Mouse (Mus musculus) limb, embryonic 12.5 days (tissue): ENCODE measurements around the gene Tuba1c. TPM values are rescaled to one million over a fixed set of nuclear protein-coding genes. Genes with fewer than 3 reads are reported as not detected.
"Not testable (repeated sequence)": the region's sequence is repeated elsewhere in the genome, so short reads cannot be mapped to it uniquely, and the experiment has no call there.

ENCODE experiments used
- ATAC-seq: fragments of 200-750 bp; cut with Nextera tagmentation; 2 replicates; pipeline ENCODE4 v1.8.0; 2017; ENCODE audit warnings: low read depth, moderate TSS enrichment; ENCODE audit not compliant: insufficient number of reproducible peaks, insufficient read depth, low FRiP score, low TSS enrichment
- H3K27ac ChIP-seq: fragments of 300-500 bp; sonication (generic); 2 replicates; pipeline ENCODE4 v1.5.1; 2016; ENCODE audit warnings: mild to moderate bottlenecking, moderate library complexity
- H3K27me3 ChIP-seq: fragments of 300-500 bp; sonication (generic); 2 replicates; pipeline ENCODE4 v1.6.1; 2016; ENCODE audit warnings: mild to moderate bottlenecking, moderate library complexity
- H3K36me3 ChIP-seq: fragments of 300-500 bp; sonication (generic); 2 replicates; pipeline ENCODE4 v1.6.1; 2016; ENCODE audit warnings: mild to moderate bottlenecking, moderate library complexity
- H3K4me1 ChIP-seq: fragments of 300-500 bp; sonication (generic); replicated peaks from 2 replicates; pipeline ENCODE4 v1.6.1; 2016
- H3K4me2 ChIP-seq: fragments of 300-500 bp; sonication (generic); 2 replicates; pipeline ENCODE4 v1.6.1; 2016; ENCODE audit warnings: mild to moderate bottlenecking, moderate library complexity
- H3K4me3 ChIP-seq: fragments of 300-500 bp; sonication (generic); replicated peaks from 2 replicates; pipeline ENCODE4 v1.5.1; 2016; ENCODE audit warnings: mild to moderate bottlenecking
- H3K9ac ChIP-seq: fragments of 300-500 bp; sonication (generic); replicated peaks from 2 replicates; pipeline ENCODE4 v1.6.1; 2016; ENCODE audit warnings: mild to moderate bottlenecking, moderate library complexity
- H3K9me3 ChIP-seq: fragments of 300-500 bp; sonication (generic); 2 replicates; pipeline ENCODE4 v1.6.1; 2016; ENCODE audit warnings: mild to moderate bottlenecking, moderate library complexity
- WGBS: fragments of 180-500 bp; shearing (Covaris S2); methylation state at CpG from one replicate; pipeline ENCODE4 v1.1.7; 2016; 5-methylcytosine and 5-hydroxymethylcytosine counted together
- polyA plus RNA-seq: library from polyadenylated mRNA; unstranded; fragments of >200 nt; fragmentation: Nextera tagmentation; extraction: Ambion mirVana; gene quantifications from 2 replicates; pipeline ENCODE4 v1.2.1, GENCODE M21; 2016

Tuba1c gene
- polyA plus RNA-seq, 1 experiment from 2014 or later = 128 TPM

DNA sequence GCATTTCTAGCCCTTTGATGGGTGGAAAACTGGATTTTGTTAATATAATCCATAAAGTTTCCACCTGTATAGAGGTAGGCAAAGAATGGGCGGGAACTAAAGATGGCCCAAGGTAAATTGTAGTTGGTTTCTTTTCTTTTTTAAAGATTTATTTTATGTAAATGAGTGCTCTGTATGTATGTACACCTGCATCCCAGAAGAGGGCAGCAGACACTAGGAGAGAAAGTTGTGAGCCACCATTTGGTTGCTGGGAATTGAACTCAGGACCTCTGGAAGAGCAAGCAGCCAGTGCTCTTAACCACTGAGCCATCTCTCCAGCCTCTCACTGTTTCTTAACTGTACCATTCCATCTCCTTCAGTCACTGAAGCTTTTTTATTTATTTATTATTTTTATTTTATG, 42.3 kb downstream of the Tuba1c start:
- WGBS = 80% methylated on average over 1 of the region's 1 CpGs
- peaks cover 13% of the 10 kb centered on the region for H3K27me3 ChIP-seq
- no peak overlapping the region for H3K27ac ChIP-seq
- H3K4me3 ChIP-seq = no peak overlapping the region
- H3K4me1 ChIP-seq = peaks cover 13% of the 10 kb centered on the region
- no peak overlapping the region for H3K9ac ChIP-seq
- 0 out of 2 replicates have a peak, but pooled peaks cover 3% of the 10 kb centered on the region for H3K9me3 ChIP-seq
- H3K4me2 ChIP-seq = no peak overlapping the region
- H3K36me3 ChIP-seq = peaks cover 7% of the 10 kb centered on the region
- no peak for ATAC-seq

DNA sequence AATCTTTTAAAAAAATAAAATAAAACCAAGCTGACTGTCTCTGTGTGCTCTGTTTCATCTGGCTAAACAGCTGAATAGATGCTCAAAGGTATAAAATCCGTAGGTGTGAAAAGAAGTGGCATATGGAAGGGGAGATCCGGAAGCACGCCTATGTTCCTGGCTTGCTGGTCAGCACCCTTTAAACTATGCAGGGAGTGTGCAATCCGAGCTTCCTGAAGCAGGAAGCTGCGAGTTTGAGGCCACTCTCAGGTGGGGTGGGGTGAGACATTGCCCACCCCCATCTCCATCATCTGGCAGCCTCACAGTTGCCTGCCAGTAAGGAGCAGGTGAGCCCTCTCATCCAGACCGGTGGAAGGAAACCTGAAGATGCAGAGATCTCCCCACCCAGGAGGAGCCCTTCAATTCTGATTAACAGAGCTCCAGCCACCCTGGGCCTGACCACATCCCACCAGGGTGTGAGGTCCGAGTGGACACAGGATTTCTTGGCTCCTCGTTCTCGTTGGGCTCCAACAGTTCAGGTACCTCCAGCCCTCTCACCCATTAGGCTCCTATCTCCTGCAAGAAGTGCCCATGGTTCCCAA, 44.4 kb downstream of the Tuba1c start, which contains the start of gene Troap:
TSS of gene Troap (plus strand) at position 557 of the 581 bp plus-strand sequence.
- H3K4me1 ChIP-seq = peaks cover 20% of the 10 kb centered on the region
- peak within 1 kb of the TSS; percentile 84 for H3K4me2 ChIP-seq
- H3K4me3 ChIP-seq = peak within 1 kb of the TSS; percentile 58
- peak; percentile 27; the same call in 1 of the 2 replicates for ATAC-seq
- H3K36me3 ChIP-seq = peaks cover 28% of the 10 kb centered on the region
- peaks cover 4% of the 10 kb centered on the region; the same call in 1 of the 2 replicates for H3K27me3 ChIP-seq
- peak within 1 kb of the TSS; percentile 95 for H3K27ac ChIP-seq
- H3K9ac ChIP-seq = peak within 1 kb of the TSS; percentile 69
- H3K9me3 ChIP-seq = 0 out of 2 replicates have a peak, but pooled peaks cover 3% of the 10 kb centered on the region
- WGBS = 16% methylated on average over 9 of the region's 9 CpGs

DNA sequence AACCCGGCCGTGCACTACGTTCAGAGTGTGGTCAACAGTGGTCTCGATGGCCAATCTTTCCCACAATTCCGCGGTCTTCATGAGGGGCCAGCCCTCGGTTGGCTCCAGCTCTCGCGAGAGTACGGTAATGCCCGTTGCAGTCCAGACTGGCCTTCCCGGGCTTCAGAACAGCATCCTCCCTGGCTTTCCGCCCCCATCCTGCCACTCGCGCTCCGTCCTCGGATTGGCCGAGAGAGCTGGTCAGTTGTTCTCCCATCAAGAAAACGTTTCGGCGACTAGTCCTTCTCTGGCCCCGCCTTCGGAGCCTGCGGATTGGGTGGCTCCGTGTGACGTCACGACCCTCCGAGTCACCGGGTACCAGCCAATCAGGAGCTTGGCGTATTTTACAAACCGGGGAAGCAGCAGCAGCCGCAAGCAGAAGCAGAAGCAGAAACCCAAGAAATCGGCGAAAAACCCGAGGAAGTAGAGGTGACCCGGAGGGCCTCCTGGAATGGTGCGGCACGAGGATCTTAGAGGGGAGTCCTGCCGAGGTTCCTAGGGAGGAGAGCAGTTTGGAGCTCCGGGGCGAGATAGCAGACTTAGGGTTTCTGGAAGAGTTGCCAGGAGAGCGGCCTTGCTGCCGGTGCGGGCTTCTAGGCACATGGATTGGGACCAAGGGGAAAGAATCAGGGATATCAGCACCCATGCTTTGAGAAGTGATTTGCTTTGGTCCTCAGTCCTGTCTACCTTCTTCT, 45.1 kb downstream of the Tuba1c start:
- 0 out of 2 replicates have a peak, but pooled peaks cover 3% of the 10 kb centered on the region for H3K9me3 ChIP-seq
- peak; percentile 93 for ATAC-seq
- peak overlapping the region; percentile 95 for H3K27ac ChIP-seq
- H3K4me3 ChIP-seq = peak overlapping the region; percentile 58
- H3K36me3 ChIP-seq = peaks cover 28% of the 10 kb centered on the region
- H3K9ac ChIP-seq = peak overlapping the region; percentile 69
- H3K4me2 ChIP-seq = peak overlapping the region; percentile 84
- WGBS = under 1% methylated on average over 44 of the region's 44 CpGs
- H3K27me3 ChIP-seq = no peaks in the 10 kb centered on the region
- peaks cover 20% of the 10 kb centered on the region for H3K4me1 ChIP-seq

DNA sequence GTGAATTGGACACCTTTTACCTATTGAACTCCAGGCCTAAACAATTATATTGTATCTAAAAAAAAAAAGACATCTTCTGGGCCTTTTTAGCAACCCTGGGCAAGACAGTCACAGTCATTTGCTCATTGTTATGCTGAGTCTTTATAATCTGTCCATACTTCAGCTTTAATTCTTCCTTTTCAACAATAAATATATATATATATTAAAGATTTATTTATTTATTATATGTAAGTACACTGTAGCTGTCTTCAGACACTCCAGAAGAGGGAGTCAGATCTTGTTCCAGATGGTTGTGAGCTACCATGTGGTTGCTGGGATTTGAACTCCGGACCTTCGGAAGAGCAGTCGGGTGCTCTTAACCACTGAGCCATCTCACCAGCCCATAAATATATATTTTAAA, 46.3 kb downstream of the Tuba1c start:
- peaks cover 20% of the 10 kb centered on the region for H3K4me1 ChIP-seq
- H3K9me3 ChIP-seq, H3K27me3 ChIP-seq, H3K9ac ChIP-seq, ATAC-seq, H3K27ac ChIP-seq: not testable (repeated sequence)
- H3K36me3 ChIP-seq = peaks cover 38% of the 10 kb centered on the region
- WGBS = 93% methylated on average over 3 of the region's 3 CpGs
- peak overlapping the region; percentile 84 for H3K4me2 ChIP-seq
- H3K4me3 ChIP-seq = peak overlapping the region; percentile 58

DNA sequence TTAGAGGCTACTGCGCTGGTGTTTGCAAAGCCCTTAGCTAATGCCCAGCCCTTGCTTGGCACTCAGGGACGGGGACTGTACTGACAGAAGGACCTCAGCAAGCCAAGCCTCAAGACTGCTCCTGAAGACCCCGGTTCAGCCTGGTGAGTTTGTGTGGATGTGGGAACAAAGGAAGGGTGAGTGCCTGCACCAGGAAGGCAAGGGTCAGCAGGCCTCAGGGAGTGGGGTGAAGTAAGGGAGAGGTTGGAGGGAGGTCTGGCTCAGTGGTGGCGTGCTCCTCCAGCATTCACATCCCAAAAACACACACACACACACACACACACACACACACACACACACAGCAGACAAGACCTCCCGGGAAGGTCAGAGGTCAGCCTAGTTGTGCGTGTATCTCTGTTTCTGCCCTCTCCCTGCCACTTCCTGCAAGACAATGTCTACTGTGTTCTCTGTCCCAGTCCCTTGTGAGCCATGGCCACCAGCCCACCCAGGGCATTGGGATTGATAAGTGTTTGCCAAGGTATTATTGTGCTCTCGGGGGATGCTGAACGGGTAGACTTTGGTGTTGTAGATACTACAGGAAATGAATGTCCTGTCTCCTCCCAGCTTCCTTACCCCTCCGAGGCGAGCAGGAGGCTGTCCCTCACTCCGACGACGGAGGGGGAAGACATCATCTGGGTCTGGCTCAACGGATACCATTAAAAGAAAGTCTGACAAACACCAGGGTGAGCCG, 48.7 kb downstream of the Tuba1c start:
- peaks cover 20% of the 10 kb centered on the region for H3K4me1 ChIP-seq
- H3K36me3 ChIP-seq = peaks cover 61% of the 10 kb centered on the region
- 84% methylated on average over 15 of the region's 15 CpGs for WGBS
- H3K4me2 ChIP-seq = no peak overlapping the region
- no peak overlapping the region for H3K27ac ChIP-seq
- peak overlapping the region; percentile 13; the same call in 1 of the 2 replicates for H3K9ac ChIP-seq
- peaks cover 12% of the 10 kb centered on the region for H3K27me3 ChIP-seq
- no peak overlapping the region for H3K4me3 ChIP-seq
- no peaks in the 10 kb centered on the region for H3K9me3 ChIP-seq
- ATAC-seq = no peak

DNA sequence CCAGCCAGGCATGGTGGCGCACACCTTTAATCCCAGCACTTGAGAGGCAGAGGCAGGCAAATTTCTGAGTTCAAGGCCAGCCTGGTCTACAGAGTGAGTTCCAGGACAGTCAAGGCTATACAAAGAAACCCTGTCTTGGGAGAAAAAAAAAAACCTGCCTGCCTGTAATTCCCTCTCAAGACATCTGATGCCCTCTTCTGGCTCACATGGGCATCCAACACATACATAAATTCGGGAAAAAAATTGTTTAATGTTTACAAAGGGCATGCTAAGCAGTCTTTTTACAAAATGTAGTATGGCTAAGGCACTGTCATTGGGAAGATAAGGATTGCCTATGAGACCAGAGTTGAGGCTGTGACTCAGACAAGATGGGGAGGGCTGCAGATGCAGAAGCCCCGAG, 50.1 kb downstream of the Tuba1c start:
- 85% methylated on average over 3 of the region's 3 CpGs for WGBS
- Histone ChIP-seq H3K27ac (no peak overlapping the region), H3K4me3 (no peak overlapping the region), H3K27me3 (peaks cover 27% of the 10 kb centered on the region), H3K4me1 (peaks cover 25% of the 10 kb centered on the region), H3K36me3 (peaks cover 63% of the 10 kb centered on the region), H3K9ac (no peak overlapping the region), H3K9me3 (no peaks in the 10 kb centered on the region), H3K4me2 (no peak overlapping the region)
- ATAC-seq = no peak

DNA sequence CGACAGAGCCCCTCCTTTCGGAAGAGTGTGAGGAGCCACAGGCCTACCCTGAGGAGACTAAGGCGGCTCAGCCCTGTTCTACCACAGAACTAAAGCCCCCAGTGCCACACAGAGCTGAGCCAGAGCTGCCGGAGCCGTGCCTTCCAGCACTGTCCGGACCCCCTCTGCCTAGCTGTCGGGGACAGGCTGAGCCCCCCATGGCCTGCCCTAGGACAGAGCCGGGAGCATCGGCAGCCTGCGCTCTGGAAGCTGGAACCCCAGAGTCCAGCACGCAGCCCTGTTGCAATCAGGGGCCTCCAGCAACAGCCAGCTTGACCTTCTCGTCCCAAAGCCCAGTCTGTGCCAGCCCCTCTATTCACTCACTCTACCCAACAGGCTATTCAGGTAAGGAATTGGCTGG, 52.6 kb downstream of the Tuba1c start:
- no peak overlapping the region for H3K4me2 ChIP-seq
- peaks cover 53% of the 10 kb centered on the region for H3K36me3 ChIP-seq
- WGBS = 92% methylated on average over 12 of the region's 12 CpGs
- H3K27ac ChIP-seq = no peak overlapping the region
- no peak for ATAC-seq
- peaks cover 1% of the 10 kb centered on the region; the same call in 1 of the 2 replicates for H3K9me3 ChIP-seq
- H3K4me1 ChIP-seq = peaks cover 16% of the 10 kb centered on the region
- H3K27me3 ChIP-seq = peaks cover 52% of the 10 kb centered on the region
- H3K9ac ChIP-seq = no peak overlapping the region
- H3K4me3 ChIP-seq = no peak overlapping the region

DNA sequence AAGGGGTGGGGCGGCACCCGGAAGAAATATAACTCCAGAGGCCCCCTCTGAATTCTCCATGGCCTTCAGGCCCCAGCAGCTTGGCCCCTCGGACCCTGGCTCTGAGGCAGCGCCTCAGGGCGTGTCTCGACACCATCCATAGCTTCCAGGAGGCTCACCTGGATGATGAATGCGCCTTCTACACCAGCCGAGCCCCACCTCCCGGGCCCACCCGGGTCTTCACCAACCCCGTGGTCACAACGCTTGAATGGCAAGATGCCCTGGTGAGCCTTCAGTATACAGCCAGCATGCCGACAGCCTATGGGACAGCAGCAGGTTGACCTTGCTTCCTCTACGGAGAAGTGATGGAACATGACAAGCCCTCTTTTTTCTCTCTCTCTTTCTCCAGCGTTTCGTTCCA, 53.1 kb downstream of the Tuba1c start:
- no peak for ATAC-seq
- Histone ChIP-seq H3K36me3 (peaks cover 48% of the 10 kb centered on the region), H3K9ac (no peak overlapping the region), H3K4me2 (no peak overlapping the region), H3K9me3 (peaks cover 3% of the 10 kb centered on the region; the same call in 1 of the 2 replicates), H3K4me1 (peaks cover 13% of the 10 kb centered on the region), H3K27me3 (peaks cover 57% of the 10 kb centered on the region), H3K4me3 (no peak overlapping the region), H3K27ac (no peak overlapping the region)
- WGBS = 89% methylated on average over 16 of the region's 16 CpGs

DNA sequence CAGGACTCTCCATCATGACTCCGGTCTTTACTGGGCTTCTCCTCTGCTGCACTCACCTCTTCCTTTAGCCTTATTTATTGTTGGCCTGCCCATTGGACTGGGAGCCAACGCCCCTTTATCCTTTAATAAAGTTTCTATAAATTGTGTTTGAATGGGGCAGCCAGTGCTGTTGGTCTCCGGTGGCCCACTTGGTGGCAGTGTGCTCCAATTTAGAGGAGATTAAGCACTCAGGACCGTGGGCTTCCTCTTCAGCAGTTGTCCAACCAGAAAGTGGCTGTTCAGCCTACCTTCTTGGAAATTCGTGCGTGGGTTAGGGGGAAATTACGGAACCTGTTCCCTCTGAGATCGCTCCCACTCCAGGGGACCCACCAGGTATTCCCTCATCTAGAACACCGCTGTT, 53.6 kb downstream of the Tuba1c start:
- H3K4me3 ChIP-seq = no peak overlapping the region
- no peak overlapping the region for H3K9ac ChIP-seq
- no peak overlapping the region for H3K27ac ChIP-seq
- H3K4me2 ChIP-seq = no peak overlapping the region
- WGBS = 66% methylated on average over 9 of the region's 9 CpGs
- peaks cover 61% of the 10 kb centered on the region for H3K27me3 ChIP-seq
- ATAC-seq = no peak
- H3K9me3 ChIP-seq = peaks cover 3% of the 10 kb centered on the region; the same call in 1 of the 2 replicates
- H3K4me1 ChIP-seq = peaks cover 17% of the 10 kb centered on the region
- peaks cover 44% of the 10 kb centered on the region for H3K36me3 ChIP-seq

DNA sequence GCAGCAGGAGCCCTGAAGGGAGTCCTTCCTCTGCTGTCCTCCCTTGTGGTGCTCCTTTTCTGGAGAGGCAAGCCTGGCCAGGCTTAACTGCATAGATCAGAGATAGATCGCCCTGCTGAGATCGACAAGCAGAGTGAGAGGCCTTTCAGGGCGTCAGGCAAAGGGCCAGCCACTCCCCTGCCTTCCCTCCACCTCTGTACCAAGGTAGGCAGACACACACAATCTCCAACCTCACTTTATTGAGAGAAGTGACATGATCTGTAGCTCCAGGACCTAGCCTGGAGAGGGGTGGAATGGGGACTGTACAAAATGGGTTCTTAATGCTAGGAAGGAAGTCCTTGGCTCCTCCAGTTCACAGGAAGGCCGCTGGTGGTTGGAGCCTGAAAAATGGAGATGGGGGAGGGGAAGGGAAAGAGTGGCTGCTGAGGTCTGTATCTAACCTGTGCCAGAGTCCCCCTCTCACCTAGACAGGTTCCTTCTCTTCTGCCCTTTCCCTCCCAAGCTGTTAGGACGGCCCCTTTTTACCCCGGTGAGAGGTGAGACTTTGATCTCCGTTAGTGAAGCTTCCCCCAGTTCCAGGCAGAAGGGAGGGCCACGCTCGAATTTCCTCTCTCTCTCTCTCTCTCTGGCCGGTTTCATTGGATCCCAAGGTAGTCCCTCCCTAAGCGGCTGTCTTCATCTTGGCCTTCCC, 54.3 kb downstream of the Tuba1c start:
- WGBS = 6% methylated on average over 11 of the region's 11 CpGs
- no peak overlapping the region for H3K9ac ChIP-seq
- peaks cover 14% of the 10 kb centered on the region for H3K4me1 ChIP-seq
- no peak for ATAC-seq
- peak overlapping the region; percentile 26; the same call in 1 of the 2 replicates for H3K4me2 ChIP-seq
- peak overlapping the region; percentile 12; the same call in 1 of the 2 replicates for H3K4me3 ChIP-seq
- H3K27ac ChIP-seq = no peak overlapping the region
- H3K27me3 ChIP-seq = peaks cover 69% of the 10 kb centered on the region
- H3K36me3 ChIP-seq = peaks cover 36% of the 10 kb centered on the region
- H3K9me3 ChIP-seq = peaks cover 3% of the 10 kb centered on the region; the same call in 1 of the 2 replicates
